Mouse (Mus musculus): ENCODE measurements around the gene Olfr1044. TPM values are rescaled to one million over a fixed set of nuclear protein-coding genes. Genes with fewer than 3 reads are reported as not detected.
"Not testable (repeated sequence)": the region's sequence is repeated elsewhere in the genome, so short reads cannot be mapped to it uniquely, and the experiment has no call there.

Gene Olfr1044
- not detected for total RNA-seq (2021)
- long read RNA-seq, experiment 1: 0 reads
- long read RNA-seq, experiment 2: 0 reads

DNA sequence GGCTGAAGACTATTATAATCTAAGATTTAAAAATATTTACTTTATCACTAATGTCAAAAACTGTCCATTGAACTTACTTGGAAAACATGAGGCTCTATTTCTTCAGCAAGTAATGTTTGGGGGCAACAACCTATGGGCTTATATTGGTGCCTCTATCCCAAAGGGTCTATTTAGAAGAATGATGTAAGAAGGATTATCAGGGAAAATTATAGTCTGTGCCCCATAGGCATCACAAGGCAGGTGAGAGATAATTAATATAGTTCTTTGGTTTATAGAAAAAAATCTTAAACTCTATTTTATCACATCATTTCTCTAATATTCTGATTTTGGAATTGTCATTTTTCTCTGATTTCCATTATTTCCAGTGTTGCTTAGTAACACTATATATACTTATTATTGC is at the start of gene Olfr1044:
TSS of gene Olfr1044 (minus strand) at position 101 of the 400 bp plus-strand sequence.
- intact Hi-C loops (cut with DNase I): no loop called here
- DNase-seq (ENCODE audit: low spot score in 2 of 2): no peak

DNA sequence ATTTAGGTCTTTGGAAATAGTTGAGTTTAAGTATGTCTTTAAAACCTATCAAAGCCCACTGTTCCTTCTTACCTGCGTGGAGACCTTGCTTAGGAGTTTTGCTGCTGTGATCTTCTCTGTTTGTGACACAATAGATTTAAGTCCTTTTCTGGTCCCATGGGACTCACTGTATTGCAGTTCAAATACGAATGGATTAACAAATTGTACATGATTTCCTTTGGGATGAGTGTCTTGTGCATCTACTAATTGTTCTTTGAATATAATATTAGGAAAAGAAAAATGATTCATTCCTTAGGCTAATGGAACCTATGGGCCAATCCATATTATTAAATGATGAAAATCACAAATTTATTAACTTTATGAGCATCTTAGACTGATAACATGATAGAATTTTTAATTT is 41.6 kb upstream of the Olfr1044 start, which contains the start of gene Olfr1046:
TSS of gene Olfr1046 (minus strand) at position 101 of the 400 bp plus-strand sequence.
- no peak for DNase-seq (ENCODE audit: low spot score in 2 of 2)
- intact Hi-C loops (cut with DNase I): no loop called here

DNA sequence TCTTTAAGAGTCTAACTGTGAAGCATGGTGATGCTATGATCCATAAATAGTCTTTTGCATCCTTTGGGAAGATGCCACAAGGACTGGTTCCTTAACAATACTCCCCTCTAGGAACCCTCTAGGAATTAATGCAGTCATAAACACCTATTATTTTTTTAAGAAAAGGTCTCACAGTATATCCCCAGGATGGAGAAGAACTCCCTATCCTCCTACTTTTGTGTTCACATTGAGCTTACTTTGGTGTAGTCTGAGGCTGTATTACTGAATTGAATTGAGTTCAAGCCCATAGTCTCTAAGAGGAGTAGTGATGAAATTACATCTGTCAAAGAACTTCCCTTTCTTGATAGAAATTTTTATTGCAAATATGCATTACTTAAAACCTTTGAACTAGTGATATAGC is 25.3 kb upstream of the Olfr1044 start, which contains the start of gene Olfr1045:
TSS of gene Olfr1045 (minus strand) at position 101 of the 400 bp plus-strand sequence.
- intact Hi-C loops (cut with DNase I): no loop called here
- DNase-seq (ENCODE audit: low spot score in 2 of 2): no peak

DNA sequence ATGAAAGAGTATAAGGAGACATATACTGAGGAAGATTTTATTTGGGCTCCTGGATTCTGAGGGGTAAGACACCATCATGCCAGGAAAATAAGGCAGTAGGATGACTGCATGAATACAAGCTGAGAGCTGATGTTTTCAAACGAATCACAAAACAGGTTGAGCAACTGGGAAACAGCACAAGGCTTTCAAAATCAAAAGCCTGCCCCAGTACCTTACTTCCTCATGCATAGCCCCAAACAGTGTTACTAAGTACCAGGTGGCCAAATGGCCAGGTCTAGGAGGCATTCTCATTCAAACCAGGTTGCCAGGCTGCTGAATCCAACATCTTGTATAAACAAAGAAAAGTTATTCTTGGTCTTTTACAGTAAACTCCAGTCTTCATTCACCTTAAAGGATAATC is 18.2 kb upstream of the Olfr1044 start:
- no peak for DNase-seq (ENCODE audit: low spot score in 2 of 2)
- intact Hi-C loops (cut with DNase I): no loop called here

DNA sequence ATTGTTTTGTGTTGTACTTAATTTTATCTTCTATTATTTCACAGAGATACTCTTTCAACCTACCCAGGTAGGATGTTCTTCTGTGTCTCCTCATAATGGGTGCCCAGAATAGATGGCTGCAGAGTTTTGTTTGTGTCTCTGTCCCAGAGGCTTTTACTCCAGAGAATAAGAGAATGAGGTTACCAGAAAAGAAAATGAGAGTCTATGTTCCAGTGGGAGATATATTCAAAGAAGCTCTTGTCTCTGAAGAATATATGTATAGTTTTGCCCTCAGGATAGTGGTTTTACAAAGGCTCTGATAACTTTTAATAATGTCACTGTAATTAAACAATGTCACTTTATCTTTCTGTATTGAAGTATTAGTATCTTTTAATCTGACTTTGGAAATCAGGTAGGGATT is 8.0 kb upstream of the Olfr1044 start, which contains the start of gene Olfr52:
TSS of gene Olfr52 (minus strand) at position 101 of the 400 bp plus-strand sequence.
- DNase-seq (ENCODE audit: low spot score in 2 of 2): no peak
- intact Hi-C loops (cut with DNase I): no loop called here

DNA sequence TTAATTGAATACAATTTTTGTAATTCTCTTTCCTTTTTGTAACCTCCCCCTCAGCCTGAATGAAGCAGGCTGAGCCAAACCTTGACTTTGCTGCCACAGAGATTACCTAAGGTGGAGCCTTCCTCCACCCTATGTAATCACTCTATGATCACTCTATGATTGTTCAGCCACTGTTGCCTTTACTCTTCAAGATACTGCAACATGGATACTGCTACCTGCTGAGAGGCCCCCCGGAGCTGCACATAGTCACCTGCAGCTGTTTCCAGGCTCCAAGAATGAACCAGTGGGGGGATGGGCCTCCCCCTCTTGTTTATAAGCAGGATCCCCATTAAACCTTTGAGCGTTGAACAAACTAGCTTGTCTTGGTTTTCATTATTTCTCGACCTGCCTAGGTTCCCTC is 2.3 kb upstream of the Olfr1044 start:
- DNase-seq (ENCODE audit: low spot score in 2 of 2): no peak
- intact Hi-C loops (cut with DNase I): no loop called here

DNA sequence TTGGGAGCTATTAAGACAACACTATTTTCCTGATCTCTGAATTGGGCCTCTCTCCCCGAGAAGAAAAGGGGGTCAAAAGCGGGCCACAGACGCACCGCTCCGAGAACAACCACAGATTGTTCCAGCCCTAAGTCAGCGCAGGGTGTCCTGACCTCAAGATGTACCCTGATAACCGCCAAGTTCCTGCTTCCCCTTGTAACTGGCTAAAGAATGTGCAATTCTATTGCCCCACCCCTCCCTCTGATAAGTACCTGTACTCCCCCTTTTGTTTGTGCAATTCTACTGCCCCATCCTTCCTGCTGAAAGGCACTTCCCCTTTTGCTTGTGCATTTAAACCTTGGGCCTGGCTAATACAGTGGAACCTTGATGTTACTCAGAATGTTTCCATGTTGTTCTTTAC is 2.2 kb downstream of the Olfr1044 start:
- DNase-seq (ENCODE audit: low spot score in 2 of 2); intact Hi-C loops (cut with DNase I): not testable (repeated sequence)

DNA sequence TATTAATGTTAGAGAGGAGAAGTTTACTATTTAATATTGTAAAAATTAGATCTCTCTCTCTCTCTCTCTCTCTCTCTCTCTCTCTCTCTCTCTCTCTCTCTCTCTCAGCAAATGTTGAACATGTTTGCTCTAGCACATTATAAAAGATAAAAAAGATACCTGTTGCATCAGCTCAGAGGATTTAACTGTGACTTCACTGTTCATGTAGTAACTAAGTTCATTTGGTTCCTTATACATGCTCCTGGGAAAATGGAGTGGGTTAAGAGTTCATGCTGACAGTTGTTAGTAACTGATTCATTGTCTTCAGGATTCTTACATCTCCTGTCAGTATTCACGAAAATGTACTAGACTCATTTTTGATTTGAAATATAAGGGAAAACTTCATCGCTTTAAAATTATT is 10.2 kb downstream of the Olfr1044 start, which contains the start of gene Olfr1043:
TSS of gene Olfr1043 (minus strand) at position 101 of the 400 bp plus-strand sequence.
- DNase-seq (ENCODE audit: low spot score in 2 of 2): no peak
- intact Hi-C loops (cut with DNase I): no loop called here

DNA sequence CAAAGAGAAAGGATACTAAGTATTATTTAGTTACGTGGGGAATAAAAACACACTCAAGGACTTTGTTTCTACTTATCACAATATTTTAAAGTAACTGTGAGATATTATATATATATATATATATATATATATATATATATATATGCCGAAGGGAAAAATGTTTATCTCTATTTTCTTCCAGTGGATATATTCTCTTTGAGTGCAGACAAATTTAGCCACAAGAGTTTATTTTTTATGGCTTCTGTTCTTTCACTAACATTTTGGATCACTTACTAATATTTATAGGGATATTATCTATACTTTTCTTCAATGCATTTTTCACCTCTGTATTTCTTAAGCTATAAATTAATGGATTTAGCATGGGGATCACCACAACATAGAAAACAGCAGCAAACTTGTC is 15.9 kb downstream of the Olfr1044 start, which contains the start of gene Olfr1042:
TSS of gene Olfr1042 (minus strand) at position 101 of the 400 bp plus-strand sequence.
- no peak for DNase-seq (ENCODE audit: low spot score in 2 of 2)
- intact Hi-C loops (cut with DNase I): no loop called here

DNA sequence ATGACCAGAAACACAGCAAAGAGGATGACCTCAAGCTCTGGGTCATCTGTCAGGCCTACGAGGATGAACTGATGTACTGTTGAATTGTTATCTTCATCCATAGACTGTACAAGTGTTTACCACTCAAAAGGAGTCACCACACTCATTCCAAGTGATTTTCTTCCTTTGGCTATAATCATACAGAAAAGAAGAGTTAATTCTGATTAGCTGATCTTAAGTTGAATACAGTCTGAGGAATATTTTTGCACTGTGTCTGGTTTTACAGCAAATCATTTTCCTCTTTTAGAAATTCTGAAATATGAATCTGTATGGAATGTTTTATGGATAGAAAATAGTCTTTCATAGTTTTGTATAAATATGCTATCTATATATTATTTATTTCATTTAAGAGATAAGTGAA is 31.0 kb downstream of the Olfr1044 start, which contains the start of gene Olfr1040:
TSS of gene Olfr1040 (minus strand) at position 101 of the 400 bp plus-strand sequence.
- no peak for DNase-seq (ENCODE audit: low spot score in 2 of 2)
- intact Hi-C loops (cut with DNase I): no loop called here

DNA sequence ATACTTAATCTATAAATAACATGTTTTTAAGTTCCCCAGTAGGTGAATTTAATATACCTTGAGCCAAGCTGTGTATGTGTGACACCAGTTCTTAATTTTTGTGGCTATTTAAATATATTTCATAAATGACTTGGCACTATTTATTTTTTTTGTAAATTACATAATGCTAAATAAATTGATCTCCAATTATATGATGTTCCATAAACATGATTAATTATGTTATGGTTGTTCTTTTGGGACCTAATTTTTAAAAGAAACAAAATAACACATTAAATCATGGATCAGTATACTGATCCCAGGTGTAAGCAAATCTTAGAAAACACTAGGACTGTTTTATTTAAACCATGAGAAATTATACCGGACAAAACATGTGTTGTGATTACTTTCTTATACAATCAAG is 41.8 kb downstream of the Olfr1044 start, which contains the start of gene Olfr1039:
TSS of gene Olfr1039 (minus strand) at position 101 of the 400 bp plus-strand sequence.
- intact Hi-C loops (cut with DNase I): no loop called here

More for the DNA sequence above, 41.8 kb downstream of the Olfr1044 start, which contains the start of gene Olfr1039:
- DNase-seq (ENCODE audit: low spot score in 2 of 2): no peak

Other genes starting within 250 kb of the Olfr1044 start
- not detected for gene Olfr1028, start 227.4 kb downstream of the Olfr1044 start, total RNA-seq (2021)
- gene Olfr1029, start 203.9 kb downstream of the Olfr1044 start, total RNA-seq (2021): not detected
- not detected for gene Olfr1030, start 198.5 kb downstream of the Olfr1044 start, total RNA-seq (2021)
- not detected for gene Olfr1031, start 187.5 kb downstream of the Olfr1044 start, total RNA-seq (2021)
- not detected for gene Olfr1032, start 172.3 kb downstream of the Olfr1044 start, total RNA-seq (2021)
- gene Olfr1033, start 157.2 kb downstream of the Olfr1044 start, total RNA-seq (2021): not detected
- gene Olfr1034, start 132.0 kb downstream of the Olfr1044 start, total RNA-seq (2021): not detected
- gene Olfr1036, start 103.8 kb downstream of the Olfr1044 start, total RNA-seq (2021): not detected
- not detected for gene Olfr1037, start 90.4 kb downstream of the Olfr1044 start, total RNA-seq (2021)
- gene Olfr1039, start 41.9 kb downstream of the Olfr1044 start, total RNA-seq (2021): not detected
- gene Olfr1040, start 31.1 kb downstream of the Olfr1044 start, total RNA-seq (2021): not detected
- not detected for gene Olfr1042, start 16.0 kb downstream of the Olfr1044 start, total RNA-seq (2021)
- not detected for gene Olfr1043, start 10.3 kb downstream of the Olfr1044 start, total RNA-seq (2021)
- not detected for gene Olfr52, start 7.9 kb upstream of the Olfr1044 start, total RNA-seq (2021)
- not detected for gene Olfr1045, start 25.2 kb upstream of the Olfr1044 start, total RNA-seq (2021)
- gene Olfr1046, start 41.5 kb upstream of the Olfr1044 start, total RNA-seq (2021): not detected
- not detected for gene Olfr1047, start 53.6 kb upstream of the Olfr1044 start, total RNA-seq (2021)
- gene Olfr1048, start 62.5 kb upstream of the Olfr1044 start, total RNA-seq (2021): not detected
- gene Olfr1049, start 80.5 kb upstream of the Olfr1044 start, total RNA-seq (2021): not detected
- gene Olfr1051, start 101.3 kb upstream of the Olfr1044 start, total RNA-seq (2021): not detected
- not detected for gene Olfr1052, start 114.6 kb upstream of the Olfr1044 start, total RNA-seq (2021)
- not detected for gene Olfr1053, start 137.5 kb upstream of the Olfr1044 start, total RNA-seq (2021)
- gene Olfr1054, start 157.6 kb upstream of the Olfr1044 start, total RNA-seq (2021): not detected
- not detected for gene Olfr1055, start 172.5 kb upstream of the Olfr1044 start, total RNA-seq (2021)
- gene Olfr1056, start 184.6 kb upstream of the Olfr1044 start, total RNA-seq (2021): not detected
- not detected for gene Olfr1057, start 200.6 kb upstream of the Olfr1044 start, total RNA-seq (2021)
- not detected for gene Olfr1058, start 210.7 kb upstream of the Olfr1044 start, total RNA-seq (2021)
- gene Olfr1061, start 236.2 kb upstream of the Olfr1044 start, total RNA-seq (2021): not detected
- not detected for gene Olfr1062, start 248.9 kb upstream of the Olfr1044 start, total RNA-seq (2021)

Measured in left cerebral cortex, postnatal 14 days (tissue).